Mouse (Mus musculus) monocyte, adult 5-6 weeks (primary cell): ENCODE measurements around the gene Gm28230. TPM values are rescaled to one million over a fixed set of nuclear protein-coding genes. Genes with fewer than 3 reads are reported as not detected.

Experiments used
- ATAC-seq: fragments of 153-309, 156-312 bp; replicated peaks from 2 replicates; pipeline ENCODE4 v1.8.0; 2017; ENCODE audit warnings: mild to moderate bottlenecking; ENCODE audit not compliant: low TSS enrichment, insufficient number of reproducible peaks, severe bottlenecking, poor library complexity, low FRiP score
- total RNA-seq: library from RNA; stranded (forward); fragments of 200-1000, 200-491, 200-594 nt; gene quantifications from 3 replicates; pipeline ENCODE4 v1.2.3, GENCODE M21; 2017

Gene Gm28230
- total RNA-seq, 1 experiment from 2014 or later: not detected

- no peak for ATAC-seq
Measured at GRCm38 (mm10) chr2:74701949-74702819, 24.3 kb upstream of the Gm28230 start.

DNA sequence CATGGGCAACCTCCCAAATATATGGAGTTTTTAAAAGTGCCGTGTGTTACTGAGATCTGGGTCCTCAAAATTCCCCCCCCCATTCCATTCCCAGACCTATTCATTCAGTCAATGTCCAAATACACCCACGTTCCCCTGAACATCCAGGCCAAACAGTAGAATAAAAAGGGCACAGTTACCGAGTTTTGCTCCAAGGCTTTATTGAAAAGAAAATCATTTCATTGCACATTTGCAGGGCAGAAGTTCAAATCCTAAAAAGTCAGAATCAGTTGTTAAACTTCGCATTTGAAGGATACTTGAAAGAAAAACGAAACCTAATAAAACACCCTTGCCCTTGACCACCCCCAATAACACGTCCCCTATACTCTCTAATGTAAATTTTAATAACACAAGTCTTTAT, 23.7 kb upstream of the Gm28230 start:
- ATAC-seq: no peak

GRCm38 (mm10) chr2:74703317-74703716, 23.2 kb upstream of the Gm28230 start:
- ATAC-seq: no peak

DNA sequence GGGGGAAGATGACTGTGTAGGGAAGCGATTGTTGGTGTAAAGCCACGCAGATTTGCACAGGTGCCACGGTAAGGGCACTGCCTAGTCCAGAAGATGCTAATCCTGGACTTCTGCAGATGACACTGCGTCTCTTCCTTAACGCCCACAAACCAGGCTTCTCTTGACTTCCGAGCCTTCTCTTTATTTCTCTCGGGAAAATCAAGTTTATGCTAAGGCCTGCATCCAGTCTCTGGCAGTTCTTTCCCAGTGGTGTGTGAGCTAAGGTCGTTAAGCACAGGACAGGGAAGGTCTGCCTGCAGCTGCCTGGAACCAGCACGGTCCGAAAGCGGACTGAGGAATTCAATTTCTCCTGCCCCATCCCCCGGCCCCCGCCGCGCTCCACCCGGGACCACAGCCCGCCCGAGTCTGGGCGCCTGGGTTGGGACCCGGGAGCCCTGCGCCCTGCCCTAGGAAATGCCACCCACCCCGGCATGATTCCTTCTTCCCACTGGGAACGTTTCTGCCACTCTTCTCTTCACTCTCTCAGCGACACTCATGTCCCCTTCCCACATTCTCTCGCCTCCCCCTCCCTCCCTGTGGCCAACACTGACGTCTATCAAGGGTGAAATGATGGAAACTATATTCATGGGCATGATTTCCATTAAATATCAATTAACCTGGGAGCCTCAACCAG, 22.7 kb upstream of the Gm28230 start:
- ATAC-seq: no peak

DNA sequence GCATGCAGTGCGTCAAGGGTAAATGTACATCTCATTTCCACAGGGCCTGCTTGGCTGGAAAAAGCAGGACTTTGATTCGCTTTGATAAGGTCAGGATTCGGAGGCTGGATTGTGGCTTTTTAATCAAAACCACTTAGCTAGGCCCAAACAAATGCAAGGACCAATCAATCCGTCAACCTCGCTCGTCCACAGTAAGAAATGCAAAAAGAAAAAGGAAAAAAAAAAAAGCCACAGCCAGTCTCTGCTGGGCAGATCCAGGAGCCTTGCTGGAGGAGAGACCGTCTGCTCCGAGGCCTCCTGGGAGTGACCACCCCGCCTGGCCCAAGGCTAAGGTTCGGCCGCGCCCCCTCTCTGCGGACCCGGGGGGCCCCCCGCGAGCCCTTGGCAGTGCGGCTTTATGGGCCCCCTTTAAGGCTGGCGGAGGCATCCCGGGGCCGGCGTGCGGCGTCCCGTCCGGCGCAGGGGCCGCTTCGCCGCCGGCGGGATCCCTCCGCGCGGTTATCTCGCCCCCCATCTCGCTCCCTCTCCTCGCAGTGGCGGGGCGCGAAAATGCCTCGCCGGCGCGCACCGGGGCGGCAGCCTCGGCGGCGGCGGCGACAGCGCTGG, 22.0 kb upstream of the Gm28230 start, which contains the start of gene Hoxd8:
TSS of gene Hoxd8 (plus strand) at position 223 of the 606 bp plus-strand sequence.
- ATAC-seq: no peak

- no peak for ATAC-seq
Measured at GRCm38 (mm10) chr2:74704999-74705466, 21.5 kb upstream of the Gm28230 start.

- ATAC-seq: no peak
Measured at GRCm38 (mm10) chr2:74705467-74706089, 20.9 kb upstream of the Gm28230 start.

GRCm38 (mm10) chr2:74706393-74706960, 20.1 kb upstream of the Gm28230 start:
- ATAC-seq: no peak

- ATAC-seq: no peak
Measured at GRCm38 (mm10) chr2:74707599-74707998, 18.9 kb upstream of the Gm28230 start.

DNA sequence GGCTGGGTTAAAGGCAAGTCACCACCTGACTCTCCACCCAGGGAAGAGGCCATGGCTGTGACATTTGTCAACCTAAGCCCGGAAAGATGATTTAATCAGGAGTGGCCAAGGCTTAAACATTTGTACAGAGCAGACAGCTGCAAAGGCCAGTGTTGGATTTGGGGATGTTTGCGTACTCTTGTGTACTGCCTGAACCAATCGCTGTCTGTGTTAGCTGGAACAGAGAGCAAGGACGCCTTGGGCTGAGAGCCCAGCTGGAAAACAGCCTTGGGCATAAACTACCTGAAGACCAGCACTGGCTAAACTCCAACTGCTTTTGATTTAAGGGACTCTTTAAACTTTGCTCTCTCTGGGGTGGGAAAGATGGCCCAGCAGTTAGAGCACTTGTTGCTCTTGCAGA, 17.9 kb upstream of the Gm28230 start:
- no peak for ATAC-seq

- no peak for ATAC-seq
Measured at GRCm38 (mm10) chr2:74709465-74710419, 16.8 kb upstream of the Gm28230 start.

DNA sequence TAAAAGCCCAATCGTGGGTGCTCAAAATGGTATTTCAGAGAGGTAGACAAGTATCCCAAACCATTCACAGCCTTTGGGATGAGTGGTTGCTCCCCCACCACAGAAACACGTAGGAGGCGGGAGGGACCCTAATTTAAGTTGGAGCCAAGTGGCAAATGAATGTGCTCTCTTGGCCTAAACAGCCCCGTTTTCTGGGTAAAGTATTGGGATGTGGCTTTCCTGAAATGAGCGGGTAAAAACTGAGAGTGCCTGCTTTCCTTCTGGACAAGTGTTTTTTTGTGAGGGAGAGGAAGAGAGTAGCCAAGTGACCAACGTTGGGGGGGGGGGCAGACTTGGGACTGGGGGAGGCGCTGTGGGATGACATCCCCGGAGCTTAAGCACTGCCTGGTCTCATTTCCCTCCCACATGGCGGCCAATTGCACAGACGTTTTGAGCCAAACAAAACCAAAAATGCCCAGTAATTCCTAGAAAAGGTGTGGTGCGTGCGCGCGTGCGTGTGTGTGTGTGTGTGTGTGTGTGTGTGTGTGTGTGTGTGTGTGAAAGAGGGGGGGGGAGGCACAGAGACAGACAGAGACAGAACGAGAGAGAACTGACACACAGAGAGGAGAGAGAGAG, 15.5 kb upstream of the Gm28230 start:
- ATAC-seq: no peak

DNA sequence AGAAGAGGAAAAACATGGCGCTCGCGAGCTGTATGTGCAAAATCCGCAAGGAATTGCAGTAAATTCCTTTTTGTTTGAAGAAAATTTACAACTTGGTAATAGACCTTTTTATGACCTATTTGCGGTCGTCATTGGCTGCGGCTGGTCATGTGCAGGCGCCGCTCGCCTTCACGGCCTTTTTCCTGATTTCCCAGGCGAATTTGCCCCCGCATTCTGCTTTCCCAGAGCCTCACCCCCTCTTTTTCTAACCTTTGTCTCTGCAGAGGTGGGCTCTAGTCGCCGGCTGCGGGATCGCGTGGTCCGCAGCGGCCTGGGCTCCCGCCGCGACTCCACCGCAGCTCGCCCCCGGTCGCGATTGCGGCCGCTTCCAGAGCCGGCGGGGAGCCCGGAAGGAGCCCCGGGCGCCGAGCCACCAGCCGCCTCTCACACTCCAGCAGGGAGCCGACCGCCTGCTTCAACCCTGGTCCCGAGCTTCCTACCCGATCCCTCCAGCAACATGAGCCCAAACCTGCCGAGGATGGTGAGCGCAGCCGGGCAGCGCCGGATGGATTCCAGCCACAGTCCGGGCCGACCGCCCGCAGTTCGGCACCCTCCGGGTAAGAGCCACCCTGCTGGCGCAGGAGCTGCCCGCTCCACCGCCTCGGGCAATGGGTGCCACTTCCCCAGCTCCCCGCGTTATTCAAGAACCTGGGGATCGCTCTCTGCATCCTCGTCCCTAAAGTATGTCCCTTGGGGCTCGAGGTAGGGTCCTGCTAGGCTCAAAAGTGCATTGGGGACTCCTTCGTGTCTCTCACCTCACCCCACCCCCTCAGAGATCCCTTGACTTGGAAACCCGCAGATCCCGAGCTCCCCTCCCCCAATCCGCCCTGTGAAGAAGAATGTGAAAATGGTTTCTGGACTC, 14.6 kb upstream of the Gm28230 start, which contains the start of the genes Hoxd3 and Hoxd4:
TSS of gene Hoxd3 (plus strand) at position 207 of the 901 bp plus-strand sequence.
TSS of gene Hoxd4 (plus strand) at position 209 of the 901 bp plus-strand sequence.
- ATAC-seq: no peak

GRCm38 (mm10) chr2:74713239-74714150, 13.0 kb upstream of the Gm28230 start:
- ATAC-seq: no peak

- no peak for ATAC-seq
Measured at GRCm38 (mm10) chr2:74714156-74714789, 12.3 kb upstream of the Gm28230 start.
